Mouse (Mus musculus): Measurements from ENCODE around the gene Gja6.

- no peak for TF ChIP-seq CTCF (IDR thresholded peaks at IDR 0.05; ENCODE audit: extremely low read depth, insufficient read depth, insufficient read length, insufficient replicate concordance)
- no peak for TF ChIP-seq POLR2A (IDR thresholded peaks at IDR 0.05; ENCODE audit: low read depth, low read length)
Observed at GRCm38 (mm10) chrX:160928870-160929269, 22.0 kb upstream of the Gja6 start.
